Mouse (Mus musculus) monocyte, adult 5-6 weeks (primary cell): ENCODE results near the gene Cmah. TPM values are rescaled to one million over a fixed set of nuclear protein-coding genes. Genes with fewer than 3 reads are reported as not detected.

ENCODE experiments used
- ATAC-seq: fragments of 153-309, 156-312 bp; replicated peaks from 2 replicates; pipeline ENCODE4 v1.8.0; 2017; ENCODE audit warnings: mild to moderate bottlenecking; ENCODE audit not compliant: low TSS enrichment, insufficient number of reproducible peaks, severe bottlenecking, poor library complexity, low FRiP score
- total RNA-seq: library from RNA; stranded (forward); fragments of 200-1000, 200-491, 200-594 nt; gene quantifications from 3 replicates; pipeline ENCODE4 v1.2.3, GENCODE M21; 2017

Cmah gene
- total RNA-seq, 1 experiment from 2014 or later = 25.3 TPM

GRCm38 (mm10) chr13:24493784-24494183, 166.6 kb downstream of the Cmah start:
- no peak for ATAC-seq

GRCm38 (mm10) chr13:24496353-24496752, 169.1 kb downstream of the Cmah start:
- ATAC-seq = no peak

DNA sequence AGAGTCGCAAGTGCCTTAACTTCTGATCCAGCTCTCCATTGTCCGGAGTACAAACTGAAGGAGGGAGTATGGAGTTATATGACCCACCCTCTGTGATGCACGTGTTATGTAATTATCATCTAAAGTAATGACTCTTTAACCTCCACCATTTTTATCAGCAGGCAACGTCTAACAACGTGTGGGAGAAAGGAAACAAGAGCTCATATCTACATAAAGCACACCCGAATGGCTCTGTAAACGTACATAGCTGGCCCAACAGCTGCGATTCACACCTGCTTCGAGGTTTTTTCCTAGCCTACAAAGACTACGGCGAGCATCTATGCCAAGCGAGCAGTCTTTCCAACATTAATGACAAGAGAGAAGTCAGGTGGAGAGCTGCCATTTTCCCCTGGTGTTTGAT, 169.8 kb downstream of the Cmah start:
- ATAC-seq = no peak

- no peak for ATAC-seq
Measured at GRCm38 (mm10) chr13:24498342-24498741, 171.1 kb downstream of the Cmah start.

GRCm38 (mm10) chr13:24499505-24499904, 172.3 kb downstream of the Cmah start:
- 0 out of 2 replicates have a peak, but pooled peaks have one; percentile 62 for ATAC-seq

DNA sequence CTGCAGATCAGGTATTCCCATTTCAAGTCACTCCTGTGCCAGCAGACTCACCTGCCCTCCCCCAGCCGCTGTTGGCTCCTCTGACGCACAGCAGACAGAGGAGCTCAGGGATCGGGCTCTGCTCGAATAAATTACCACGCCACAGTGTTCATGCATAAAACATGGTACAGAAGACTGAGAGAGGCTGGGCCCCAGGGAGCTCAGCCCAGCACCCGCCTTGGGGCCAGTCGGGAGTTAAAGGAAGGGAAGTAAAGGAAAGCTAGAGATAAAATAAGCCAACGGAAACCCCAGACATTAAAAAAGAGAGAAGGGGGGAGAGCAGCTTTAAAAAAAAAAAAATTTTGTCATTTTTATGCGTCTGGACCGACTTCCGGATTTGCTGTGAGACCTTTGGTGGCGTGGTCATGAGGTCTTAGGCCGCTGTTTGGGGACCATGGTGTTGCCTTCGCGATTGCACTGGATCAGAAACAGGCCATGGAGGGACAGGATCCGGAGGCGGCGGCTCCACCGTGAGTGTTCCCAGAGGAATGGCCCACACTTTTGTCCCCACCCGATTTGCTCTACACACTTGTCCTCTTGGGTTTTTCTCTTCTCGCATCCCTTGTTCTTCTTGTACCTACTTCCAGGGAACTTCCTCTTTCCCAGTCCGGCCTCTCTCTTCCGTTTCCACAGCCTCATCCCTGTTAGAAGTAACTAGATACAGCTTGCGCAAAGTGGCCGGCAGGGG, 174.1 kb downstream of the Cmah start:
- ATAC-seq = peak; percentile 27; the same call in 1 of the 2 replicates

GRCm38 (mm10) chr13:24501919-24502318, 174.7 kb downstream of the Cmah start:
- ATAC-seq = no peak

DNA sequence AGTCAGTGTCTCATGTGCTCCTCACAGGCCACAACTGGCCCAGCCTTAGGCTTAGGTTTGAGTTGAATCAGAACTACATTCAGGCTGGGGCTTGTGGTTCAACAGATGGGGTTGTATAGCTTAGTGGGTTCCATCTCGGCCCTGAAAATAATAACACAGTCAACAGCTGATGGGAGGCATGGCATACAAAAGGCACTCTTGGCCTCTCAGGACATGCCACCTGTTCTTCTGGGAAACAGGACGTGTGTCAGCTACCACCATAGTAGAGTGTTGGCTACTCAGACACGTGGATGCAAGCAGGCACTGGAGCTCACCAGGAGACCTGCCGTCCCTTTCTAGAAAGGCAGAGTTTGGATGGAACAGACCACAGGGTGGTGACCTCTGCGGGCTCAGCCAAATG, 178.6 kb downstream of the Cmah start:
- ATAC-seq = no peak

DNA sequence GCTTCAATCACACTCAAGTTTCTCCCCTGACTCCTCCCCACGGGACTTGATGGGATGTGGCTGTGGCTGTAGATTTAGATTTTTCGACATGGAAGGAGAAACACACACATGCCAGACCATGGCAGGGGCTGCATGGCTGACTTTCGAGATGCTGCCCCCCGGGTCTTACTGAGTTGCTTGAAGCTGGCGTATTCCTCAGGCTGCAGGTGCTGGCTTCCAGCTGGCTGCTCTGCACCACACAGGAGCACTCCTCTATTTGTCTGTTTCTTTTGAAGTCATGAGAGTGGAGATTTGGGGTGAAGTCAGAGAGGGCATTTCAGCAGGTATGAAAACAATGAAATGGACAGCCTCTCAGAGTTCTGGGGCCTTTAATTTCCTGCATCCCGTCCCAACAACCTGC, 180.0 kb downstream of the Cmah start:
- ATAC-seq = no peak

DNA sequence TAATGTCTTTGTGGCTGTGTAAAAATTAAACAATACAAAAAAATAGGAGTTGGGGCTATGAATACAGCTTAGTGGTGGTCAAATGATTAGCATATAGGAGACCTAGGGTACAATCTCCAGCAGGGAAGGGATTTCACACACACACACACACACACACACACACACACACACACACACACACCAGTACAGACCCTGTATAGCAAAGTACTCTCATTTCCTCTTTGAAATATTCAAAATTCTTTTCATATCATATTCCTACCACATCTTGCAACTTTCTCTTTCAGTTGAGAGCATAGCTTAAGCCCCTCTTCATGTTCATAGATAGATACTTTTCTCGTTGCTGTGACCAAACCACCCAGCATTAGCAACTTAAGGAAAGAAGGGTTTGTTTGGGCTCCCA, 181.7 kb downstream of the Cmah start:
- ATAC-seq = no peak

- no peak for ATAC-seq
Measured at GRCm38 (mm10) chr13:24511367-24511766, 184.2 kb downstream of the Cmah start.

DNA sequence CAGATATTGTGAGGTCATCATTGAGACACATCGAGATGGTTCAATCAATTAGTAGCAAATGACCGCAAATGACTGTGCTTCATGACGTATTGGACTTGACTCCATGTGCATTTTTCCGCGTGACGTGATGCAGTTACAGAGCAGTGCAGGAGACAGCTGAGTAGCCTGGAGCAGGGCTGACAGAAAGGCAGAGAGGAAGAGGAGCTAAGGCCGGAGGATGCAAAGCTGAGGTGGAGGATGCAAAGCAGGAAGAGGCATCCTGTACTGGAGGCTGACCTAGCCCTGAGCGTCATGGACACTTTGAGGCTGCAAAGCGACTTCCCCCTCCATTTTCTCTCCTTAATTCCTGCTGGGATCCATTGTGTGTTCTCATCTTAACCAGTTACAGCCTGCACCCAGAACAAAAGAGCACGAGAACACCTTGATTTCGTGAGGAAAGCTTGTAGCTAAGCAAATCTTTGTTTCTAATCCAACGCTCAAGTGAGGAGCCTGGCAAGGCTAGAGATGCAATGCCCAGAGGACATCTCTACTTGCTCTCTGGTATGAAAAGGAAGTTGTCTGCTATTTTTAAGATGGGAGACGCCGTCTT, 184.8 kb downstream of the Cmah start:
- no peak for ATAC-seq

GRCm38 (mm10) chr13:24513717-24514116, 186.5 kb downstream of the Cmah start:
- 0 out of 2 replicates have a peak, but pooled peaks have one; percentile 27 for ATAC-seq

- ATAC-seq = peak; percentile 29; the same call in 1 of the 2 replicates
Measured at GRCm38 (mm10) chr13:24515101-24515675, 188.0 kb downstream of the Cmah start.

DNA sequence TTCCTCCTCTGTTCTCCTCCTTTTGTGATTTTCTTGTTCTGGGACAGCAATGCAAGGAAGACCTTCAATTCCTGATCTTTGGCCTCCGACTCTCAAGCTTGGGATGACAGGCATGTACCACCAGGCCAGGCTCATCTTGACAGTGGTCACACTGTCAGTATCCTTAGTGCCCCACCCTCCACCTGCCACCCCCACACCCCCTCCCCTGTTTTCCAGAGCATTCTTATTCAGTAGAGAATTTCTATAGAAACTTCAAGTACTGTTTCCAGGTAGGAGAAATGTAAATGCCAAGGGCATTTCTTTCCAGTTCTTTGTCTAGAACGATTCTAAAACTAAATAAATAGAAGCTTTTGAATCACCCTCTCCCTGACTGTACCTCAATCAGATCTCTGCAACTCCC, 190.6 kb downstream of the Cmah start:
- no peak for ATAC-seq

DNA sequence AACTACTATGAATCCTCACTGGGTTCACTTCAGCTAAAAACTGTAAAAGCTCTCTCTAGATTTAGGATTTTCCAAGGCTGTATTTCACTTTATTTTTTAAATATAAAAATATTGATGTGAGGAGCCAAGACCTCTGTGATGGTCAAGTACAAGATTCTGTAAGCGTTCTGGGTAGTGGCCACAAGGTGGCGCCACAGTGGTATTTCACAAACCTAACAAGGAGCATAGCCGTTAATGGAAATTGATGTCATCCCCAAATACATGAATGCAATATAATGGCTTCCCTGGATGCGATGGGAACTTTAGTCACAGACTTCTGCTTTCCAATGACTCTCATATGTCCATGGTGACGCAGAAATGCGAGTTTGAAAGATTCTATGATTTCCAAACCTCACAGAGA, 191.7 kb downstream of the Cmah start:
- peak; percentile 70 for ATAC-seq

- no peak for ATAC-seq
Measured at GRCm38 (mm10) chr13:24519976-24520647, 192.9 kb downstream of the Cmah start.

DNA sequence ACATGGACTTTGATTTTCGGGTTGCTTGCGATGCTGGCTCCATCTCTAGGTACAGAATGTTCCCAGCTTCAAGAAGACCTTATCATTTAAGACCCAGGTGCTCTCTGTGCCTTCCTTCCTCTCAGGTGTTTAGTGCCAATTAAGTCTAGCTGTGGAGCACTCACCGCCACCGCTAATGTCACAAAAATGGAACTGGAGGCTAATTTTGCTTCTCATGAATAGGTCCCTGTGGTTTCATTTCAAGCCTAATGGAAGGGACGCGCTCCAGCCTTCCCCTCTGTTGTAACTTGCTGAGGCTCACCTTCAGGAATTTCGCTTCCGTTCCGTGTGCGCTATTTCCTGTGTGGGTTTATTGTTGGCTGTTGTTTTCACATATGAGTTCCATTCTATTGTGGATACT, 193.6 kb downstream of the Cmah start:
- no peak for ATAC-seq

GRCm38 (mm10) chr13:24521446-24522342, 194.5 kb downstream of the Cmah start:
- ATAC-seq = no peak
